Mouse (Mus musculus) c-Kit-positive CD71-positive TER-119-positive erythroid progenitor cells, embryonic 14.5 days (primary cell): Measurements from ENCODE around the gene Il17f.
"Not testable (repeated sequence)": the region's sequence is repeated elsewhere in the genome, so short reads cannot be mapped to it uniquely, and the experiment has no call there.

ENCODE experiments used
- DNase-seq: peaks from one replicate; pipeline ENCODE4 v3.0.0-alpha.2; 2013; ENCODE audit warnings: low spot score

Gene Il17f

GRCm38 (mm10) chr1:20778366-20778765 is 12.1 kb downstream of the Il17f start:
- DNase-seq: no peak

DNA sequence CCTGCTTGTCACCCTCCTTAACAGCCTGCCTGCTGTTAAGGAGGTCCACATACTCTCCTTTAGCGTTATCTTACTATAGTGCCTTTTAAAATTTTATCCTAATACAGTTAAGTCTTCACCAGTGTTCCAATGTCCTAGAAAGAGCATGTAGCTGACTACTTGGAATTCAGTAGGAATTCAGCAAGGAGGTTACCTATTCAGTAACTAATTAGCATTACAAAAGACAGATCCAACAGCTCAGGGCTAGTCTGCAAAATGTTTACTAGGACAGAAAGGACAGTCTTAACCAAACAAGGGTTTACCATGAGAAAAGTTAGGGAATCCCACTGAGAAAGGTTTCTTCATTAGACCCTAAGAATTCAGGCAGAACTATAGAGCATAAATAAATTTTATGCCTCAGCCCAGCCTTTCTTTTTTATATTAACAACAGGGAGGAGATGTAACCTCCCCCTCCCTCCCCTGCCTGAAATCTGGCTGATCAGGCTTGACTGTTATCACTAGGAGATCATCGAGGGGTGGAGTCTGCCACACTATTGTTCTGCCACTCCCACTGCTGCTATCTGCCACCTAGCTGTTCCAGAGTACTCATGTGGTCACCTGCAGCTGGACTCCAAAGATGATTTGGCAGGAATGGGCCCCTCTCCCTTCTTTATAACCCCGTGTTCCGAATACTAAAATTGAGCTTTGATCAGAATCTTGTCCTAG is 16.2 kb downstream of the Il17f start:
- DNase-seq: not testable (repeated sequence)

GRCm38 (mm10) chr1:20766526-20766925 is 23.9 kb downstream of the Il17f start:
- DNase-seq: no peak

- DNase-seq: no peak
Observed at GRCm38 (mm10) chr1:20761411-20761810, 29.0 kb downstream of the Il17f start.

DNA sequence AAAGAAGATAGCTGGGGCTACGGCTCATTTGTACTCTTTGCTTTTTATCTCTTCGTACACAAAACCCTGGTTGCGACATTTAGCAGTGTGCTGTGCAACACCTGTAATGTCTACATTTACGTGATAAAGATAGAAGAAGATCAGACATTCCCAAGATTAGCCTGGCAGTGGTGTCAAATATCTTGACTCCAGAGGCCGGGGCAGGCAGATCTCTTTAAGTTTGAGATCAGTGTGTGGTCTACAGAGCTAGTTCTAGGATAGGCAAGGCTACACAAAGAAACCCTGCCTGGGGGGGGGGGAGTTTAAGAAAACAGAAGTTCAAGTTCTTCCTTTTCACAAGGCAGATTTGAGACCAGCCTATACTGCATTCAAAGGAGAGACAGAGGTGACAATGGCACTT is 30.1 kb downstream of the Il17f start:
- no peak for DNase-seq

GRCm38 (mm10) chr1:20759799-20760198 is 30.6 kb downstream of the Il17f start:
- no peak for DNase-seq

GRCm38 (mm10) chr1:20757586-20757985 is 32.8 kb downstream of the Il17f start:
- DNase-seq: no peak

DNA sequence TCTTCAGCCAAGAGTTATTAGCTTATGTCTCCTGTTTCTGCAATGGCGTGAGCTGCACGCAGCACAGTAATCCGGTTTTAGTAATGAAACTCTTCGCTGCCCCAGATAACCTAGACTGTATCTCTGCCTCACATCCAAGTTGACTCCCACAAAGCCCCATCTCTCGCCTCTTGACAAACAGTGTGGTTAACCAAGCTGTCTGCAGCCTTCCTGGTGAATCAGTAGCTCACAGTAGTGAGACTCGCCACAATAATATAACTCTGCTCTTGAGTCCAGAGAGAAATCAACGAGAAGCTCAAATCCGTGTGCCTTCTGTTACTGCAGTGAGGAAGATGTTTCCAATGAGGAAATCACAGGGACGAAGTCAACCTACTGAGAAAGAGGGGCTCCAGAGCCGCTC is 36.0 kb downstream of the Il17f start:
- DNase-seq: no peak

GRCm38 (mm10) chr1:20740496-20740998 is 49.9 kb downstream of the Il17f start:
- DNase-seq: no peak

DNA sequence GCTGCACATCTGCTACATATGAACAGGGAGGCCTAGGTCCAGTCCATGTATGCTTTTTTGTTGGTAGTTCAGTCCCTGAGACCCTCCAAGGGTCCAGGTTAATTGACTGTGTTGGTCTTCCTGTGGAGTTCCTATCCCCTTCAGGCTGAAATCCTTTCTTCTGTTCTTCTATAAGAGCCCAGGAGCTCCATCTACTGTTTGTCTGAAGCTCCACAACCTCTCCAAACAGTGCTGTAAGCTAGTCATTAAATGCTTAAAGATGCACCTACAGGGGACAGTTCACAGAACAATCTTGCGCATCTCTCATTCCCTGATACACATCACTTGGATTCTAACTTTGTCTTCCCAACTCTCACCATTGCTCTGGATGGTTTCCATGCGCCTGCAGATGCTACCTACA is 51.9 kb downstream of the Il17f start:
- DNase-seq: no peak

GRCm38 (mm10) chr1:20736572-20736971 is 53.8 kb downstream of the Il17f start:
- DNase-seq: no peak

- no peak for DNase-seq
Observed at GRCm38 (mm10) chr1:20730903-20731302, 59.5 kb downstream of the Il17f start, which contains the start of gene Il17a. Gene Il17a (plus strand): TSS chr1:20730905.
